Mouse (Mus musculus) heart, embryonic 10.5 days (tissue): ENCODE results near the gene Mylk. TPM values are rescaled to one million over a fixed set of nuclear protein-coding genes. Genes with fewer than 3 reads are reported as not detected.
A peak's percentile ranks its signal among the peaks of the same experiment; 100 is the strongest.

Experiments
- DNase-seq: peaks from one replicate; pipeline ENCODE4 v3.0.0-alpha.2; 2017; ENCODE audit warnings: low spot score
- H3K27ac ChIP-seq: fragments of 300-500 bp; sonication (generic); 2 replicates; pipeline ENCODE4 v1.5.1; 2016; ENCODE audit warnings: mild to moderate bottlenecking
- H3K27me3 ChIP-seq: fragments of 300-500 bp; sonication (generic); 2 replicates; pipeline ENCODE4 v1.6.1; 2016; ENCODE audit warnings: mild to moderate bottlenecking; ENCODE audit not compliant: poor library complexity, insufficient read depth, severe bottlenecking
- H3K36me3 ChIP-seq: fragments of 300-500 bp; sonication (generic); 2 replicates; pipeline ENCODE4 v1.6.1; 2016; ENCODE audit warnings: mild to moderate bottlenecking, moderate library complexity
- H3K4me1 ChIP-seq: fragments of 300-500 bp; sonication (generic); 2 replicates; pipeline ENCODE4 v1.6.1; 2016; ENCODE audit warnings: mild to moderate bottlenecking
- H3K4me3 ChIP-seq: fragments of 300-500 bp; sonication (generic); 2 replicates; pipeline ENCODE4 v1.5.1; 2016; ENCODE audit warnings: mild to moderate bottlenecking, moderate library complexity
- H3K9me3 ChIP-seq: fragments of 300-500 bp; sonication (generic); 2 replicates; pipeline ENCODE4 v1.6.1; 2016; ENCODE audit warnings: mild to moderate bottlenecking, moderate library complexity
- WGBS: fragments of 180-500 bp; shearing (Covaris S2); methylation state at CpG from one replicate; pipeline ENCODE4 v1.1.7; 2016; 5-methylcytosine and 5-hydroxymethylcytosine counted together
- polyA plus RNA-seq: library from polyadenylated mRNA; unstranded; fragments of >200 nt; fragmentation: Nextera tagmentation; extraction: Ambion mirVana; gene quantifications from 2 replicates; pipeline ENCODE4 v1.2.1, GENCODE M21; 2016

Gene Mylk
- polyA plus RNA-seq, 1 experiment from 2014 or later, result 3.6 TPM

DNA sequence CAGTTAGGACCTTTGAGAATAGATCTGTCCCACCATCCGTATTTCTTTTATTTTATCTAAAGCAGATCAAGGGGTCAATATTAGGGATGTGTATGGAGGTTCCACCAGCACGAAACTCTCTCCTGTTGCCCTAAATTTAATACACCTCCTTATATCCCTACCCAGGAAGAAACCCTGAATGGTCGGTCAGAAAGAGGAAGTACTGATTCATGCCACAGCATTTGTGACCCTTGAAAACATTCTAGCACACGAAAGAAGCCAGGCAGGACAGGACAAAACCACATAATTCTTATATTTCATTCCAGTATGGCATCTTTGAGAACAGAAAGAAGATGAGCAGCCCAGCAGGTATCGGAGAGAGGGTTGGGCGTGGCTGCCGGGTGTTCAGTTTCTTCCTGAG is 71.5 kb downstream of the Mylk start:
- 84% methylated on average over 7 of the region's 7 CpGs for WGBS
- no peak for DNase-seq
- no peak overlapping the region for H3K27ac ChIP-seq
- H3K4me1 ChIP-seq, result 0 out of 2 replicates have a peak, but pooled peaks cover 4% of the 10 kb centered on the region
- no peaks in the 10 kb centered on the region for H3K9me3 ChIP-seq
- no peaks in the 10 kb centered on the region for H3K27me3 ChIP-seq
- no peaks in the 10 kb centered on the region for H3K36me3 ChIP-seq
- no peak overlapping the region for H3K4me3 ChIP-seq

- H3K4me1 ChIP-seq, result no peaks in the 10 kb centered on the region
- WGBS, result 77% methylated on average over 7 of the region's 7 CpGs
- no peak for DNase-seq
- H3K27me3 ChIP-seq, result no peaks in the 10 kb centered on the region
- H3K9me3 ChIP-seq, result no peaks in the 10 kb centered on the region
- H3K27ac ChIP-seq, result no peak overlapping the region
- H3K36me3 ChIP-seq, result no peaks in the 10 kb centered on the region
- H3K4me3 ChIP-seq, result no peak overlapping the region
Observed at GRCm38 (mm10) chr16:34825111-34825744, 80.2 kb downstream of the Mylk start.

GRCm38 (mm10) chr16:34834477-34834876 is 89.5 kb downstream of the Mylk start:
- no peak for DNase-seq
- 33% methylated on average over 1 of the region's 1 CpGs for WGBS

GRCm38 (mm10) chr16:34839004-34839703 is 94.1 kb downstream of the Mylk start:
- 0 out of 2 replicates have a peak, but pooled peaks cover 4% of the 10 kb centered on the region for H3K27me3 ChIP-seq
- H3K4me1 ChIP-seq, result 0 out of 2 replicates have a peak, but pooled peaks cover 2% of the 10 kb centered on the region
- no peak overlapping the region for H3K4me3 ChIP-seq
- H3K36me3 ChIP-seq, result no peaks in the 10 kb centered on the region
- no peaks in the 10 kb centered on the region for H3K9me3 ChIP-seq
- DNase-seq, result no peak
- no peak overlapping the region for H3K27ac ChIP-seq
- 80% methylated on average over 7 of the region's 7 CpGs for WGBS

More at GRCm38 (mm10) chr16:34834477-34834876, 89.5 kb downstream of the Mylk start:
- Histone ChIP-seq H3K27me3 (0 out of 2 replicates have a peak, but pooled peaks cover 4% of the 10 kb centered on the region), H3K4me1 (0 out of 2 replicates have a peak, but pooled peaks cover 2% of the 10 kb centered on the region), H3K27ac (no peak overlapping the region), H3K4me3 (no peak overlapping the region), H3K9me3 (no peaks in the 10 kb centered on the region), H3K36me3 (no peaks in the 10 kb centered on the region)

DNA sequence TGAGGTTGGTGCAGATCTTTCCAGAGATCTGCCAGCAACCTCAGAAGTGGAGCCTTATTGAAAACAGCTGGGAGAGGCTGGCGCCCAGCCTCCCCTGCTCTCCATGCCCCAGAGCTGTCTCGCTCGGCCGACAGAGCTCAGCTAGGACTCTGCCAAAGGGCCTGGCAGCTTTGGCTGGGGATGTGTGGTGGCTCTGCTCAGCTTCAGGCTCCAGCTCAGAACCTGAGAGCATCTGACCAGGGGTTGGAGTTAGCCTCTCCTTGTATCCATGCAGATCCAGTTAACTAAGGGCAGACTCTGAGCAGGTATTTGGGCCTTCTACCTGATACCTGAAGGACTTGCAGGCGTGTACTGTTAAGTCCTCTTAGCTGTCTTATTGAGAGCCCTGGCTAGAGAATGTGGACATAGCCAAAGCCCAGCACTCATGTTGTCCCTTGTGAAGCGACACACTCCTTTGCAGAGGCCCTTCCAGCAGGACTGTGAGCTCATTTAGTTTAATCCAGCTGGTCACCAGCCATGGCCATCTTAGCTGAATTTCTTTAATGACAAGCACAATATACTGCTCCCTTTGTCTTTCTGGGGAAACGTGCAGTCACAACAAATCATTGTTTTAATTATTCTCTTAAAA is 94.8 kb downstream of the Mylk start:
- no peaks in the 10 kb centered on the region for H3K9me3 ChIP-seq
- H3K4me3 ChIP-seq, result no peak overlapping the region
- no peaks in the 10 kb centered on the region for H3K36me3 ChIP-seq
- no peak for DNase-seq
- H3K4me1 ChIP-seq, result 0 out of 2 replicates have a peak, but pooled peaks cover 2% of the 10 kb centered on the region
- H3K27me3 ChIP-seq, result 0 out of 2 replicates have a peak, but pooled peaks cover 4% of the 10 kb centered on the region
- H3K27ac ChIP-seq, result no peak overlapping the region
- whole genome bisulfite sequencing, result 76% methylated on average over 7 of the region's 7 CpGs

- no peaks in the 10 kb centered on the region for H3K36me3 ChIP-seq
- H3K9me3 ChIP-seq, result no peaks in the 10 kb centered on the region
- H3K4me3 ChIP-seq, result no peak overlapping the region
- H3K4me1 ChIP-seq, result 0 out of 2 replicates have a peak, but pooled peaks cover 9% of the 10 kb centered on the region
- no peak overlapping the region for H3K27ac ChIP-seq
- WGBS, result 80% methylated on average over 6 of the region's 6 CpGs
- no peaks in the 10 kb centered on the region for H3K27me3 ChIP-seq
- DNase-seq, result no peak
Observed at GRCm38 (mm10) chr16:34844783-34845182, 99.8 kb downstream of the Mylk start.

DNA sequence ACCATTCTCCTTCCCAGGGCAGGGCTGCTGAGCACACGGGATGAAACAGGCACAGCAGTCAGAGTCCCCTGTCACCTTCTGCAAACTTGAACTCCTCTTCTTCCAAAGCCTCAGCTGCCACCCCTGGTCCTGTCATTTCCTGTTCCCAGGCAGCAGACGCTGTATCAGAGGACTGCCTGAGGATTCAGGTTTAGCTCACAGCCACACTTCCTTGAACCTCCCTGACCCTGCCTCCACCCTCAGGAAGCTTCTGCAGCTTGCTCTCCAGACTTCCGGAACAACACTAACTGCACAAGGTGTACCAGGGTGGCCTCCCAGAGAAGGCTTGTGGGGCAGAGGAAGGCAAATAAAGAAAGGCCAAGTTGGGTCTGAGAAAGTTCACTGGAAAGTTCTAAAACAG is 102.6 kb downstream of the Mylk start:
- Histone ChIP-seq H3K36me3 (no peaks in the 10 kb centered on the region), H3K27ac (no peak overlapping the region), H3K27me3 (no peaks in the 10 kb centered on the region), H3K4me1 (0 out of 2 replicates have a peak, but pooled peaks cover 9% of the 10 kb centered on the region), H3K4me3 (no peak overlapping the region), H3K9me3 (no peaks in the 10 kb centered on the region)
- peak; percentile 76 for DNase-seq
- 42% methylated on average over 3 of the region's 3 CpGs for WGBS

GRCm38 (mm10) chr16:34854066-34854465 is 109.1 kb downstream of the Mylk start:
- H3K4me1 ChIP-seq, result no peaks in the 10 kb centered on the region
- no peaks in the 10 kb centered on the region for H3K27me3 ChIP-seq
- H3K36me3 ChIP-seq, result no peaks in the 10 kb centered on the region
- no peak for DNase-seq
- H3K9me3 ChIP-seq, result no peaks in the 10 kb centered on the region
- 60% methylated on average over 7 of the region's 7 CpGs for WGBS
- H3K4me3 ChIP-seq, result no peak overlapping the region
- no peak overlapping the region for H3K27ac ChIP-seq

- Histone ChIP-seq H3K27me3 (no peaks in the 10 kb centered on the region), H3K4me3 (no peak overlapping the region), H3K4me1 (no peaks in the 10 kb centered on the region), H3K9me3 (no peaks in the 10 kb centered on the region), H3K36me3 (no peaks in the 10 kb centered on the region), H3K27ac (no peak overlapping the region)
- WGBS, result 76% methylated on average over 6 of the region's 6 CpGs
- DNase-seq, result no peak
Observed at GRCm38 (mm10) chr16:34855136-34855535, 110.1 kb downstream of the Mylk start.

DNA sequence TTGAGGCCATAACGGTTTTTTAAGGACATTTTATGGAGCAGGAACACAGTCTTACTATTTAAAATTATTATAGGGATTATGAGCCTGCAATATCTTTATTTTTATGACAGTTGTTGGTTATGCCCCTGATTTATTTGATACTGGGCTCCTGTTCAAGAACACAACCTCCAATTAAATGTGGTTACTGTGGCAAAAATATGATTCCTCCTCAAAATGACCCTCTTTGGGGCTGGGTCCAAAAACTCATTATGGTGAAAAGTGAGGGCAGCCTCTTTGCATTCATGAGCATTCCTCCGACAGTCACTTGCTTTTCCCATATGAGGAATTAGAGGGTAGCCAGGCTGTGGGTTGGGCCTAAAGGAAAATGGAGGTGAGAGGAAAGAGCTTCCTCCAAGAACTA is 110.7 kb downstream of the Mylk start:
- H3K9me3 ChIP-seq, result no peaks in the 10 kb centered on the region
- H3K4me3 ChIP-seq, result no peak overlapping the region
- 0 out of 2 replicates have a peak, but pooled peaks cover 3% of the 10 kb centered on the region for H3K36me3 ChIP-seq
- WGBS, result 79% methylated on average over 2 of the region's 2 CpGs
- H3K4me1 ChIP-seq, result 0 out of 2 replicates have a peak, but pooled peaks cover 3% of the 10 kb centered on the region
- no peak overlapping the region for H3K27ac ChIP-seq
- H3K27me3 ChIP-seq, result no peaks in the 10 kb centered on the region
- DNase-seq, result no peak

DNA sequence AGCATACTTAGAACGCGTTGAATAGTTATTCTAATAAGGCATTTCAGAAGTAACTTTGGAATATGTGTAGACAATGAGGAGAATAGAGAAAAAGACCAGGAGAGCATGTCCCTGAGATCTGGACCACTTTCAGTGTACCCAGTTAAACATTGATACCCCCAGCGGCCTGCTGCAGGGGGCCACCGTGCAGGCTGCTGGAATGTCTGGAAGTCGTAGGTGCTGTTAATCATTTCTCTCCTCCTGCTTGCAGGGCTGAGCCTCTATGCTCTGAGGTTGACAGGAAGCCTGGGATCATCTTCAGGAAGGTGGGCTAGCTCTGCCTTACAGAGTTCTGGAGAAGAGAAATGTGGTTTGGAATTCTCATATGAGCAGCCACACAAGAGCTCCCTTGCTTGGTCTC is 112.6 kb downstream of the Mylk start:
- 65% methylated on average over 5 of the region's 5 CpGs for WGBS
- Histone ChIP-seq H3K27me3 (no peaks in the 10 kb centered on the region), H3K4me1 (peaks cover 14% of the 10 kb centered on the region), H3K9me3 (no peaks in the 10 kb centered on the region), H3K36me3 (0 out of 2 replicates have a peak, but pooled peaks cover 3% of the 10 kb centered on the region), H3K27ac (no peak overlapping the region), H3K4me3 (no peak overlapping the region)
- DNase-seq, result no peak

- no peak overlapping the region for H3K4me3 ChIP-seq
- 80% methylated on average over 3 of the region's 3 CpGs for WGBS
- no peak overlapping the region for H3K27ac ChIP-seq
- H3K36me3 ChIP-seq, result 0 out of 2 replicates have a peak, but pooled peaks cover 3% of the 10 kb centered on the region
- no peaks in the 10 kb centered on the region for H3K9me3 ChIP-seq
- H3K27me3 ChIP-seq, result no peaks in the 10 kb centered on the region
- no peak for DNase-seq
- H3K4me1 ChIP-seq, result peaks cover 14% of the 10 kb centered on the region
Observed at GRCm38 (mm10) chr16:34860761-34861160, 115.8 kb downstream of the Mylk start.
